Mouse (Mus musculus): ENCODE measurements around the gene Psmb8. TPM values are rescaled to one million over a fixed set of nuclear protein-coding genes. Genes with fewer than 3 reads are reported as not detected.

Psmb8 gene
- 1 to 10 TPM; 2.9 to 3.4 TPM for total RNA-seq (2021)
- long read RNA-seq, experiment 1, partial matches to known transcripts: 0 of 5 reads
- long read RNA-seq, experiment 1, other reads (novel, unspliced or antisense): 1 of 5 reads
- long read RNA-seq, experiment 2, partial matches to known transcripts: 0 of 5 reads
- long read RNA-seq, experiment 2, other reads (novel, unspliced or antisense): 1 of 5 reads

GRCm38 (mm10) chr17:34196941-34197894 lies at the start of gene Psmb8:
Gene Psmb8 (plus strand): TSS chr17:34197721.
- intact Hi-C loops (cut with DNase I; ENCODE audit: low total_unique reads): no loop called here
- peak; percentile 91 for DNase-seq

- no peak for DNase-seq
- intact Hi-C loops (cut with DNase I; ENCODE audit: low total_unique reads): no loop called here
These were observed 44.6 kb upstream of the Psmb8 start, which contains the start of gene H2-DMb1 for GRCm38 (mm10) chr17:34152923-34153322. Gene H2-DMb1 (plus strand): TSS chr17:34153072.

- intact Hi-C loops (cut with DNase I; ENCODE audit: low total_unique reads): no loop called here
- no peak for DNase-seq
These were observed 42.0 kb upstream of the Psmb8 start for GRCm38 (mm10) chr17:34155534-34155933.

GRCm38 (mm10) chr17:34164202-34164895 lies 33.2 kb upstream of the Psmb8 start:
- DNase-seq: peak; percentile 28
- intact Hi-C loops (cut with DNase I; ENCODE audit: low total_unique reads): no loop called here

GRCm38 (mm10) chr17:34165033-34165730 lies 32.3 kb upstream of the Psmb8 start:
- no peak for DNase-seq
- intact Hi-C loops (cut with DNase I; ENCODE audit: low total_unique reads): loop anchor here (5.0 kb wide), 3 partner anchors 33 to 88 kb away; no protein-coding TSS in a partner anchor

- peak; percentile 49 for DNase-seq
- intact Hi-C loops (cut with DNase I; ENCODE audit: low total_unique reads): loop anchor here (5.0 kb wide), 3 partner anchors 37 to 92 kb away; no protein-coding TSS in a partner anchor
These were observed 28.2 kb upstream of the Psmb8 start for GRCm38 (mm10) chr17:34169279-34169678.

- no peak for DNase-seq
- intact Hi-C loops (cut with DNase I; ENCODE audit: low total_unique reads): loop anchor here (5.0 kb wide), 1 partner anchor 67 kb away; the partner anchor contains the start of gene H2-Ob
These were observed 27.0 kb upstream of the Psmb8 start for GRCm38 (mm10) chr17:34170487-34170876.

GRCm38 (mm10) chr17:34170877-34171498 lies 26.5 kb upstream of the Psmb8 start:
- intact Hi-C loops (cut with DNase I; ENCODE audit: low total_unique reads): loop anchor here (5.0 kb wide), 1 partner anchor 66 kb away; the partner anchor contains the start of gene H2-Ob
- DNase-seq: peak; percentile 67

GRCm38 (mm10) chr17:34172528-34172927 lies 25.0 kb upstream of the Psmb8 start:
- intact Hi-C loops (cut with DNase I; ENCODE audit: low total_unique reads): loop anchor here (5.0 kb wide), 1 partner anchor 65 kb away; the partner anchor contains the start of gene H2-Ob

GRCm38 (mm10) chr17:34174075-34174474 lies 23.4 kb upstream of the Psmb8 start:
- intact Hi-C loops (cut with DNase I; ENCODE audit: low total_unique reads): loop anchor here (5.0 kb wide), 1 partner anchor 63 kb away; the partner anchor contains the start of gene H2-Ob
- no peak for DNase-seq

More at GRCm38 (mm10) chr17:34172528-34172927, 25.0 kb upstream of the Psmb8 start:
- DNase-seq: no peak

- intact Hi-C loops (cut with DNase I; ENCODE audit: low total_unique reads): no loop called here
- no peak for DNase-seq
These were observed 20.3 kb upstream of the Psmb8 start for GRCm38 (mm10) chr17:34177179-34177578.

GRCm38 (mm10) chr17:34179019-34179418 lies 18.5 kb upstream of the Psmb8 start:
- DNase-seq: no peak
- intact Hi-C loops (cut with DNase I; ENCODE audit: low total_unique reads): no loop called here

- intact Hi-C loops (cut with DNase I; ENCODE audit: low total_unique reads): no loop called here
- DNase-seq: no peak
These were observed 17.3 kb upstream of the Psmb8 start for GRCm38 (mm10) chr17:34179913-34180859.

GRCm38 (mm10) chr17:34183564-34184219 lies 13.8 kb upstream of the Psmb8 start:
- intact Hi-C loops (cut with DNase I; ENCODE audit: low total_unique reads): no loop called here
- no peak for DNase-seq

GRCm38 (mm10) chr17:34185526-34185925 lies 12.0 kb upstream of the Psmb8 start:
- intact Hi-C loops (cut with DNase I; ENCODE audit: low total_unique reads): no loop called here
- DNase-seq: no peak

- DNase-seq: no peak
- intact Hi-C loops (cut with DNase I; ENCODE audit: low total_unique reads): no loop called here
These were observed 10.6 kb upstream of the Psmb8 start for GRCm38 (mm10) chr17:34186885-34187260.

Data from gastrocnemius, postnatal 14 days (tissue).